Mouse (Mus musculus): ENCODE results near the gene Cnih3. TPM values are rescaled to one million over a fixed set of nuclear protein-coding genes. Genes with fewer than 3 reads are reported as not detected.

The Cnih3 gene
- total RNA-seq, 2 experiments from 2014 or later, result not detected

DNA sequence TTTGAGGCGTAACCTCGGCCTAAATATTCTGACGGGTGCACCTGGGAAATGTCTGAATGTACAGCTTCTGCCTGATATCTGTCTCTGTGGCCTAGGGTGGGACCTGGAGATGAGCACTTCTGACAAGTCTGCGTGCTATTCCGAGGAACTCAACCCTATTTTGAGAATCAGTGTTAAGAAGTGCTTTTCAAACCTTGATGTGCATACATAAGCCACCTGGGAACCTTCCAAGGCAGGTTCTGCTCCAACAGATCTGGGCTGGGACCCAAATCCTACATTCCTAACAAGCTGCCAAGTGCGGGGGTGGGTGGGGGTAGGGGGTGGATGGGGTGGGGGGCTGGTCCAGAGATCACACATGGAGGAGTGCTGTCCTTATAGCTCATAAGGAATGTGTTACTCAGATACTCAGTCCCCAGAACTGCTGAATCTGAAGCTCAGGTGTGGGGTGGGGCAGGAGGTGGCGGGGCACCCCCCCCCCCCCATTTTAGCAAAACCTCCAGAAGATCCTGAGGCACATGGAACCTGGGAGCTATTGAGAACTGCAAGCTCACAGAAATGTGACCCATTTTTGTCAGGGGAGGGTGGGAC, 89.3 kb downstream of the Cnih3 start:
- ATAC-seq (replicated peaks; ENCODE audit: low FRiP score, poor library complexity, severe bottlenecking), result no peak

DNA sequence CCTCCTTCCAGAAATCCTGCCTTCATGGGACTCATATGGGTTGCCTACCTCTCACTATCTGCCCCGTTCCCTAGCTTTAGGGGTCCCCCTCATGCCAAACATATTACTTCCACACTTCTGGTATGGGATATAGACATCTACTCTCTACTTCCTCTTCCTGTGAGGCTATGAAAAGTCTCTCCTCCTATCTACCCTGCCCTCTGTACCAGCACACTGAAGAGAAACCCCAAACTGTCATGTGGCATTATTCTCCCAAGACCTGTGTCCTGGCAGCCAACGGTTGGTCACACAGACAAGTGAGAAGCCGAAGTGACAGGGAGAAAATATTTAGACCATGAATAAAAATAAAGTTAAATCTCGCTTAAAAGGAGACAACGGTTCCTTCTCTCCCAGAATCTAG, 92.6 kb downstream of the Cnih3 start:
- no peak for ATAC-seq (replicated peaks; ENCODE audit: low FRiP score, poor library complexity, severe bottlenecking)

DNA sequence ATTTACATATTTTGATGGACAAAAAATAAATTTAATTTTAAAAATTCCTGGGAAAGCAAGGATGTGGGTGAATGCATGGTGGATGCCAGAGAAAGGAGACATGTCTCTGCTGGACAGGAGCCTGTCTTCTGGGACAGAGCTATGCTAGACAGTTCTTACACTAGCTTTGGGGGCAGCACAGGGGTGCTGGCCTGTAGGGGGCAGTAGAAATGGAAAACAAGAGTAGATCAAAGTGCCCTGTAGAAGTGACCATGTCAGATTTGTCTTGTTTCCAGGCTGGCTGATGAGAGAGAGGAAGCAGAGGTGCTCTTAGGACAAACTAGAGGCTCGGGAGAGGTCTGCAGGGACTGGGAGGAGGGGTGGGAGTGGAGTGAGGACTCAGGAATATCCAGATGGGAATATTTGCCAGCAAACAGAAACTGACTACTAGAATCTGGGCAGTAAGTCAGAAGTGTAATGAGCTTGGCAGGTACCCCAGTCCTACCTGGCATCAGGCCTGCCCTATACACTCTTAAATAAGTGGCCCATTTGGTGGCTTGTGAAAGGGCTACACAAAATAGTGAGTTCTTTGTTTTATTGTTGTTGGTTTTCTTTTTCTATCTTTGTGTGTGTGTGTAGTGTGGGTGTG, 93.3 kb downstream of the Cnih3 start:
- no peak for ATAC-seq (replicated peaks; ENCODE audit: low FRiP score, poor library complexity, severe bottlenecking)

DNA sequence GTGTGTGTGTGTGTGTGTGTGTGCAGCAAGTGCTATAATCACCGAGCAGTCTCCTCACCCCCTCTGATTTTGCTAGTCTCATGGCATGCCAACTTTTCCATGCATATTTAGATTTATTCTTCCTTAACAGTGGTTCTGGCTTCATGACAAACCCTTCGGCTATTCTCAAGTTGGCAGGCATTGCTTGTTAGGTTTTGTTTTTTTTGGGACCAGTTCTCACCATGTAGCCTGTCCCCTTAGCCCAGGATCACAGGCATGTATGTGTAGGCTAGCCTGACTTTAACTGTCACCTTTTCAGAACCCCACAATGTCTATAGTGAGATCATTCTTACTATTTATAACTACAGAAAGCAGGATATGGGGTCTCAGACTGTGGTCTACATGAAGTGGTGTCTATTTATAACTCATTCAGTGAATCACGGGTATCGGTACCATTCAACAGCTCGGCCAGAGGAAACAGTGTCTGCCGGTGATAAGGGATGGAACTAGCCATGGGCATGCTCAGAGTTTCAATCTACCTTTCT, 94.2 kb downstream of the Cnih3 start:
- no peak for ATAC-seq (replicated peaks; ENCODE audit: low FRiP score, poor library complexity, severe bottlenecking)

DNA sequence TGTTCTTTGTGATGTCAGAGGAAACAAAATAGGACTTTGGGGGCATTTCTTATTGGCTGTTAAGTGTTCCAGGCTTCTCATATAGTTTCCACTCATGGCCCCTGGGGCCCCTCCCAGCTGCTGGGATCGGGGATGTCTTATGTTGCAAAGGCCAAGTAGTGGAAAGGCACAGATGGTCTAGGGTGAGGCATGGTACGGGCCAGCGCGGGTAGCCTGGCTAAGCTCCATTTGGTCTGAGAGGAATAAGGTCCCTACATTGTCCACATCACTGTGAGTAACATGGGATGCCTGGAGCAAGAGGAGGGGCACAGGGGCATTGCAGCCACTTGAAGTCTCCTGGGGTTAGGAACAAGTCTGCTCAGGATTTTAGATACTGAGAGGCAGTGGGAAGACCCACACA, 95.1 kb downstream of the Cnih3 start:
- ATAC-seq (replicated peaks; ENCODE audit: low FRiP score, poor library complexity, severe bottlenecking), result no peak

DNA sequence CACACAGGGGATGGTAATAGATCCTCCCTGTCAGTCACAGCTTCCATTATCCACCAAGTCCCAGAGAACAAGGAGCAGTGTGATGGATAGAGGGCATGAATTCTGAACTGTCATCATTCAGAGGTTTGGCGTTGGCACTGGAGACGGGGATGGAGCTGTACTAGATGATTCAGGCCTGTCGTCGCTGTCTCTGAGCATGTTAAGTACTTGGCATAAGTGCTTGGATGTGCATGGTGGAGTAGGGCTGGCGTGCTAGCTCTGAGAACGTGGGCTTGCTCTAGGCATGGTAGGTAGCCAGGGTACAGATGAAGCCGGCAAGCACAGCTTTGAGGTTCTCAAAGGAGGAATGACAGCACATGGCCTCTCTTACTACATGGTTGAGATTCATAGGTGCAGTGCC, 95.6 kb downstream of the Cnih3 start:
- ATAC-seq (replicated peaks; ENCODE audit: low FRiP score, poor library complexity, severe bottlenecking), result no peak

DNA sequence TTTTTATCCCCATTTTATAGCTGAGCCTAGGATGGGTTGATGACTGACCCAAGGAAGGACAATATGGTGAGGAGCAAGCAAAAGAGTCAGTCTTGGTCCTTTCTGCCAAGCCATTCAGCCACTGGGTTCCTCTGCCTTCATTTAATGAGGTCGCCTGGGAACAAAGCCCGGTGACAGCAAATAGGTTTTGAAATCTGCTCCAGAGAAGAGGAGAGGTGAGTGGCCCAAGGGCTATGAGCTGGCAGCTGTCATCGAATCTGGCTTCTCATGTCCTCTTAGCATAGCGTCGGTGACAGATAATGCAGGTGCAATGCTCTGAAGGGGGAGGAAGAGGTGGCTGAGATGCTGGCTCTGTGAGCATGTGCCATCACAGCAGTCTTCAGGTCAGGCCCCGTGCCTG, 100.7 kb downstream of the Cnih3 start:
- ATAC-seq (replicated peaks; ENCODE audit: low FRiP score, poor library complexity, severe bottlenecking), result no peak

DNA sequence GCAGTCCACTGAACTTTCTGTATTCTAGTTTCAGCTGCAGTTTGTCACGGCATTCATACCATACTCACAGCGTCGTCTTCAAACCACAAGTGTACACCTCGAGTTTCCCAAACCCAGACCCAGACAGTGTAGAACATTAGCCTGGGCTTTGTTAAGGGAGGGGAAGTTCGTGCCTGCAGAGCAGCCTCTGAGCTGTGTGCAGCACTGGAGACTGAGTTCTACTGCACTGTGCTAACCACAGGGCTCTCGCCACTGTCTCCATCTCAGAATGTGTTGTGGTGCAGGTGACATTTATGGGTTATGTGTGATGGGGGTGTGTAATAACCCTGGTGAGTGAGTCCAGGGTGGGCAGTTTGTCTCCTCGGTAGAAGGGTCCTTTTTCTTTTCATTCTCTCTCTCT, 104.5 kb downstream of the Cnih3 start:
- ATAC-seq (replicated peaks; ENCODE audit: low FRiP score, poor library complexity, severe bottlenecking), result no peak

DNA sequence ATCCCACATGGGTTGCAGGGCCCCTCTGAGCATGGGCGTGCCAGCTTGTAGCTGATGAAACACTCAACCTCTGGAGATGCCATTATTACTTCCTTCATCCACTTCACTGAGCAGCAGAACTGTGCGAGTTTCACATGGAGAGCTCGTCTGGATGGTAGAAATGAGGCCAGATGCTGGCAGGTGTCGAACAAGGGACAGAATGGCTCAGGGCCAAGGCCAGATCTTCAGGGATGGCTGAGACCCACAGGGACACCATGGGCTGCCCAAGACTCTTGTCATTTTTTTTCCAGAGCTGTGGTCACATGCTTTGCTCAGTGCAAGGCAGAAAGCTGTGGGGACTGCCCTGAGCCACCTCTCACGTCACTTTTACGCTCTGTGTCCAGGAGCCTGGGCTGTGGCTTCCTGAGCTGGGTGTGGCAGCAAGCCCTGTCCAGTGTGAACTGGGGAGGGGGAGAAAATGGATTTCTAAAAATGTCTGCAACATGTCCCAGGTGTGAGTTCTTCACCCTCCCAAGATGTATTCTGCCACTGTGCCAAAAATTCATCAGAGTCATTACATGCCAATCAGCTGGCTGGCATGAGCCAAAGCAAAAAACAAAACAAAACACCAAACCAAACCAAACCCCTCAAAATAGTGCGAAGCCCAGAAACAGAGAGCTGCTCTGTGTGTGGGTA, 107.1 kb downstream of the Cnih3 start:
- ATAC-seq (replicated peaks; ENCODE audit: low FRiP score, poor library complexity, severe bottlenecking), result no peak

DNA sequence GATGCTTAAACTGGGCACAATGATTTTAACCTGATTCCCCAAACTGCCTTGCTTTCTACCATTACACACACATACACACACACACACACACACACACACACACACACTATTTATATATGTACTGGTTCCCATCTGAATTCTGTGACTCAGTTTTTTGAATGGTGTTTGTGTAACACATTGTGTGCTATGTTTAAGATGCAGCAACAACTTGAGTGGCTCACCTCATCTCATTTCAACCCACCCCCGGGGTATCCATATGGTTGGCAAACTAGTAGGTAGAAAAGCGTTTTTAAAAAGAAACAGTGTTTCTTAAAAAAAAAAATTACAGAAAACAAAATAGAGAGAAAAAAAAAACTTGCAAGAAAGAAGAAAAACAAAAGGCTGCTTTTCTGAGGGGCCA, 107.9 kb downstream of the Cnih3 start:
- no peak for ATAC-seq (replicated peaks; ENCODE audit: low FRiP score, poor library complexity, severe bottlenecking)

DNA sequence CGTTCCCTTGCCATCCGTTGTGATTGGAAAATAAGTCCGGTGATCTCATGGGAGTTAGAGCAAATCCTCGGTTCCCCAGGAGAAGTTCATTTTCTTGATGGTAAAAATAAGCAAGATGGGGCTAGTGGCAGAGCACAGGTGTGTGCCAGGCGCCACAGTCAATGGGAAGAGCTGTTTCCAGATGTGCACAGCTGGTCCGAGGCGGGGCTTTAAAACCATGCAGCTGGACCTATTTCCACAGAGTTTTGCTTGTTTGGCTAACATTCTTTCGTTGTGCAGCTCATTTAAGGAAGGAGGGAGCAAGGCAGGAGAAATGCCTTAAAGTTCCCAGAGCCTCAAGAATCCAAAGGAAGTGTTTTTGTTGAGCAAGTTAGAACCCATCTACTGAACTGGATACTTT, 109.1 kb downstream of the Cnih3 start:
- ATAC-seq (replicated peaks; ENCODE audit: low FRiP score, poor library complexity, severe bottlenecking), result no peak

DNA sequence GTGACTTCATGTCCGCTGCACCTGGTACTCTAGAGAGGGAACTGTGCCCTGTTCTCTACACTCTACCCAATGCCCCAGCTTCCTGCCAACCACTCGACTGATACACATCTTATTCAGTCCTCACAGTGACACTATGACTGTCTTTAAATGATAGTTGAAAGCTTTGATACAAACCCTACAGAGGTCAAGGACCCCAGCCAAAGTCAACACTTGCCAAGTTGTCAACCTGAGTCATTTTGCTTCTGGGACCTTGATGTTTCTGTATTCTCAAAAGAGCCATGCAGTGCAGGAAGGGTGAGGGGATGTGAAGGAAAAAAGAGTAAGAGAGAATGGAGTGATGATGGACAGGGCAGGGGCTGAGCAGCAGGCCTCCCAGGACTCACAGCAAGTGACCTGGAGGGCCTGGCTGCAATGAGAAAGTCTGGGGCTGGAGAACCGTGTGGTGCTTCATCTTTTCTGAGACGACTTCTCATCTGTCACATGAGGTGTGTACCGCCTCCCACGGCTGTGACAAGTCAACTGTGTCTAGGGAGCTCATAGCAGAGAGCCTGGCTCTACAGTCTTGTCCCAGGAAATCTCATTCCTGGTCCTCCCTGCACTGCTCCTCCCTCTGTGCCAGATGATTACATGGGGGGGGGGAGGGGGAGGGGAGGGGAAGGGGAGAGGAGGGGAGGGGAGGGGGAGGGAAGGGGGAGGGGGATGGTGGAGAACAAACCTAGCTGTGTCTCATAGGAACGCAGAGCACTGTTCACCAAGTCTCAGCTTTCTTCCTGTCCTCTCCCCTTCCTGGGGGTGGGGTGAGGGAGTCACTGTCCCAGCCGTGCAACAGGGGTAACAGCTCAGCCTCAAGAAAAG, 109.8 kb downstream of the Cnih3 start:
- no peak for ATAC-seq (replicated peaks; ENCODE audit: low FRiP score, poor library complexity, severe bottlenecking)

DNA sequence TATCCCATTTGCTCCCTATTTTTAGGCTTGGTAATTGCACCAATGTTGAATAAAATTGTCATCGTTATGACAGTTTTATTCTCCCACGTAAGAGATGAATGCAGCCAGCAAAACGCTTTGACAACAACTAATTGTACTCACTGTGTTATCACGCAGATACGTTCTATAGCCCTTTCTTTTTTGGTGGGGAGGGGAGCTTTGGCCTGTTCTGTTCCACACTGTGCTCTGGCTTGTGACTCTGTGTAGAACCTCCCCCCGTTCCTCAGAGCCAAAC, 110.4 kb downstream of the Cnih3 start:
- ATAC-seq (replicated peaks; ENCODE audit: low FRiP score, poor library complexity, severe bottlenecking), result no peak

DNA sequence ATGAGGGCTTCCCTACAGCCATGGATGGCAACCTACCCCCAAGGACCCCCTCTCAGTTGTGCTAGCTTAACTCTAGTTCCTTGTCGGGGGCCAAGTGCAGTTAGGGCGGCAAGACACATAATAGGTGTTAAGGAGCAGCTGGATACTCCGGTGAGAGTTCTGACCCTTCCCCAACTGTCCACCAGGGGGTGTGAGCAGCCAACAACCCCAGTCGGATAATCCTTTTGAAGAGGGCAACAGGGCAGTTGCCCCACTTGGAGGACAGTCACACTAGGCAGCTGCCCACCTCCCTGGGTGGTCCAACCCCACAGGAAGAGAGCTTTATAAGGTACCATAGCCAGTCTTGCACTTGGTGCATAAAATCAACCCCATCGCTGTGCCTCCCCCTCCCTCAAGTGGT, 112.6 kb downstream of the Cnih3 start:
- ATAC-seq (replicated peaks; ENCODE audit: low FRiP score, poor library complexity, severe bottlenecking), result no peak

DNA sequence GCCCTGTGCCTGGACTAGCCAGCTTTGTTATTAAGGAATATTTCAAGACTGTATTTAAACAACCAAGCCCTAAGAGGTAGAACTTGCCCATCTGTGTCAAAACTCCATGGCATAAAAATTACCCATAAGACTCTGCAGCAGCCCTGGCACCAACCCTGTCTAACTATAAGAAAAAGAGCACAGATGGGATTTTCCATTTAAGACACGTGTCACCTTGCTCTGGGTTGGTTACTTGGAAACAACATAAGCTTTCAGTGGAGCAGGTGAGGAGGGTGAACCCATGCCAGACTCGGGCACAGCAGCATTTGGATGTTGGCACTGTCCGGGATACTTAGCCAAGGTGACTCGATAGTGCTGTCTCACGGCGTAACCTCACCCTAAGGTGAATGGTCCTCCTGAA, 113.6 kb downstream of the Cnih3 start:
- ATAC-seq (replicated peaks; ENCODE audit: low FRiP score, poor library complexity, severe bottlenecking), result no peak

DNA sequence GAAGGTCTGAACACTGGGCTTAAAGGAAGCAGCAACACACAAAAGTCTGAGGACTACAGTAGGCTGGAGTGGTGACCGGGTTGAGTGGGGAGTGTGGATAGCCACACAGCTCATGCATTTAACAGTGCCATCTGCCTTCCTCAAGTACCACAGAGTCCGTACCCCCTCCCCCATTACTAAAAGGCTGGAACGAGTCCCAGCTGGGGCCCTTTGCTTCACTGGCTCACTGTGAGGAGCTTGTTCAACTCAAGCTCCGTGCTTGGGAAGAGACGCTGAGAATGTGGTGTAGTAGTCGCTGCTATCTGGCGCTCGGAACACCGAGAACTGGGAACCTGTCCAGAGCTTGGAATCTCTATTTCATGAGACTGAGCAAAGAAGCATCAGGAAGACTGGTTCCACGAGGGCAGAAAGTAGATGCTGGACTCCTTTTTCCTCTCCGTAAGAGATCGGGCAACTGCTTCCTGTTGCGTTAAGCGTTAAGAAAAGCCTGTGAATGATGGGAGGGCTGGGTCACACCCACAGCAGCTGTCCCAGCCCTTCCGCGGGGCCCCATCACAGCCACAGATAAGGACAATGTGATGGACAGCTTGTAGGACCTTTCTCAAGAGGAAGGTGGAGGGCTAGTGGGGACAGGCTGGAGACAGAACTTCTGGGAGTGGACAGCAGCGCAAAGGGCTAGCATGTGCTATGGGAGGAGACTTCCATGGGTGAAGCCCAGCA, 114.3 kb downstream of the Cnih3 start:
- no peak for ATAC-seq (replicated peaks; ENCODE audit: low FRiP score, poor library complexity, severe bottlenecking)

DNA sequence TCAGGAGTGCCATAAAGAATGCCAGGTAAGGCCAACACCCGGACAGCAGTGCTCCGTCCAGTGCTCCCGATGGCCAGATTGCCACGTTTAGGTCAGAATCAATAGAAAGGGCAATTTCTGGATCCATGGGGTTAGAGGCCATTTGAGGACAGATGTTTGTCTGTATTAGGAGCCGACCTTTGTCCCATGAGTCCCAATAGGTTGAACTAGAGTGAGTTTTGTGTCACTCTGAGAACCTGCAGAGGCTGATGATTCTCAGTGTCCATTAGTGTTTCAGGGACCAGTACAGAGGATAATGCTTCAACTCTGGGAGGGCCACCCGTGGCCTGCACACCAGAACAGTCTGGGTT, 114.9 kb downstream of the Cnih3 start:
- no peak for ATAC-seq (replicated peaks; ENCODE audit: low FRiP score, poor library complexity, severe bottlenecking)

DNA sequence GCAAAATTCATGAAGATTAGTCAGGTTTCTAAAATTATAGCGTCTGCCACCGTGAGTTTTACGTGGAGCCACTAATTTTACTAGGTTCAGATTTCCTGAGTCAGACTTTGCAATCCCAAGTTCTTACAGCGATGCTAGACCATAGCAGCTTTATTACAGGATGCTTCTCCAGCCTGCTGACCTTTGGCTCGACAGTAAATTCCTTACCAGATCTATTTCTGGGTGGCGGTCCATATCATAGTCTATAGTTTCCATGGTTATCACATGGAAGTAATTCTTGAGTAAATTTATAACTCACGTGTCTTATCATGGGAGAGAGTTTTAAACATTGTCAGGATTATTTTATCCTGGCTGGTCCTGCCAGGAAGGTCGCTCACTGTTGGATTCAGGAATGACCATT, 117.0 kb downstream of the Cnih3 start:
- ATAC-seq (replicated peaks; ENCODE audit: low FRiP score, poor library complexity, severe bottlenecking), result no peak

DNA sequence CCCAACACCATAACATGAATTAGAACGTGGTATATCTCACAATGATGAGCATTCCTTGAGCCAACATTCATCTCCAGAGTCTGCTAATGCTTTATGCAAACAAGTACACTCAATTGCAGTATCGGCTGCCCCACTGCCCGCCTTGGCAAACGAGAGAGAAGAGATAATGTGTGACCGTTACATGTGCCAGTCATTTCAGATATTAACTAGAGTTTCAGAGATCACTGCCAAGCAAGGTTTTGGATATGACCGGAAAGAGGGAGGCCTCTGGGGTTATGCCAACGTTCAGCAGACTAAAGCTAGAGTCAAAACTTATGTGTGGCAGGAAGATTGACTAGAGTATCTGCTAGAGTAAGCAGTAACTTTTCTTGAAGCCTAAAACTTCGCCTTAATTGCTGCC, 123.7 kb downstream of the Cnih3 start:
- no peak for ATAC-seq (replicated peaks; ENCODE audit: low FRiP score, poor library complexity, severe bottlenecking)

DNA sequence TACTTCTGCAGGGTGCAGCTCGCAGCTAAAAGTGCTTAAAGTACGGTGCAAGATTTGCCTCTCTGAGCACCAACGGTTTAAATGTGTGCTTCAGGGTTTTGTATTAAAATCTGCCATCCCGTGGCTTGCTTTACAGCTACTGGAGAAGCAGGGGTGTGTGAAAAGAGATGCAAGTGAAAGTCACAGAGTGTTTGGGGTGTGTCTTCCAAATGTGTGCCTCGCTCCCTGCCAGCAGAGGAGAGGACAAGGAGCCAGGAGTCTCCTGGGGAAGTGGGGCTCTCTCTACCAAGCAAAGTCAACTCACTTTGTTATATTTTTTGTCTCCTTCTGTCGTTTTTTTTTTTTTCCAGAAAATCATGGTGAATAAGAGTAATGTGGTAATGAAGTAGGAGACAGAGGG, 124.1 kb downstream of the Cnih3 start:
- no peak for ATAC-seq (replicated peaks; ENCODE audit: low FRiP score, poor library complexity, severe bottlenecking)
